Mouse (Mus musculus): Measurements from ENCODE around the gene Gnptg.

Gnptg gene

GRCm38 (mm10) chr17:25188150-25189031, 51.5 kb downstream of the Gnptg start, which contains the start of gene Unkl:
TSS of gene Unkl (plus strand) at chr17:25188397.
- DNase-seq: peak; percentile 81

- DNase-seq: no peak
These were observed 52.2 kb downstream of the Gnptg start for GRCm38 (mm10) chr17:25187784-25188149.

GRCm38 (mm10) chr17:25184961-25185360, 55.0 kb downstream of the Gnptg start:
- no peak for DNase-seq

- DNase-seq: peak; percentile 99
These were observed 55.7 kb downstream of the Gnptg start, which contains the start of gene BC003965 for GRCm38 (mm10) chr17:25184129-25184691. TSS of gene BC003965 (plus strand) at chr17:25184554.

Data from retina, postnatal 1 day (tissue).